Mouse (Mus musculus) heart, postnatal 10 days (tissue): Measurements from ENCODE around the gene Pkd2l1. TPM values are rescaled to one million over a fixed set of nuclear protein-coding genes. Genes with fewer than 3 reads are reported as not detected.

Experiments used
- DNase-seq, 2 experiments: peaks; one replicate each; pipeline ENCODE4 v3.0.0; 2021
- intact Hi-C: fragments of 180-260 bp; cut with DNase I; formaldehyde crosslinking; loops from one replicate; pipeline ENCODE4 v1.15.1; 2025
- total RNA-seq, 2 experiments: library from RNA; stranded (reverse); gene quantifications; 2 replicates each; pipeline ENCODE4 v1.2.3; 2021

Pkd2l1 gene
- not detected for total RNA-seq

GRCm38 (mm10) chr19:44192342-44192741, at the start of gene Pkd2l1:
Gene Pkd2l1, minus strand, starts transcription at chr19:44192442.
- intact Hi-C loops = no loop called here
- no peak for DNase-seq

- DNase-seq = no peak
- intact Hi-C loops = no loop called here
These were observed 46.7 kb upstream of the Pkd2l1 start for GRCm38 (mm10) chr19:44238906-44239305.

GRCm38 (mm10) chr19:44237471-44238006, 45.3 kb upstream of the Pkd2l1 start:
- DNase-seq = no peak
- intact Hi-C loops = no loop called here

GRCm38 (mm10) chr19:44231608-44232151, 39.4 kb upstream of the Pkd2l1 start:
- intact Hi-C loops = no loop called here
- DNase-seq = no peak

GRCm38 (mm10) chr19:44230212-44230611, 38.0 kb upstream of the Pkd2l1 start:
- no peak for DNase-seq
- intact Hi-C loops = no loop called here

GRCm38 (mm10) chr19:44229776-44230175, 37.5 kb upstream of the Pkd2l1 start:
- intact Hi-C loops = no loop called here
- DNase-seq = no peak

- intact Hi-C loops = no loop called here
- no peak for DNase-seq
These were observed 33.5 kb upstream of the Pkd2l1 start for GRCm38 (mm10) chr19:44225728-44226127.

- intact Hi-C loops = no loop called here
- no peak for DNase-seq
These were observed 25.8 kb upstream of the Pkd2l1 start for GRCm38 (mm10) chr19:44217958-44218525.

GRCm38 (mm10) chr19:44215255-44215654, 23.0 kb upstream of the Pkd2l1 start:
- intact Hi-C loops = no loop called here
- no peak for DNase-seq

- no peak for DNase-seq
- intact Hi-C loops = no loop called here
These were observed 14.8 kb upstream of the Pkd2l1 start for GRCm38 (mm10) chr19:44207079-44207478.

GRCm38 (mm10) chr19:44203015-44203564, 10.8 kb upstream of the Pkd2l1 start, which contains the start of gene Scd3:
Gene Scd3, plus strand, starts transcription at chr19:44203269.
- intact Hi-C loops = no loop called here

GRCm38 (mm10) chr19:44198964-44199363, 6.7 kb upstream of the Pkd2l1 start:
- intact Hi-C loops = no loop called here
- DNase-seq = peak; percentile 5 to 16

More at GRCm38 (mm10) chr19:44203015-44203564, 10.8 kb upstream of the Pkd2l1 start, which contains the start of gene Scd3:
- no peak for DNase-seq

GRCm38 (mm10) chr19:44198494-44198893, 6.3 kb upstream of the Pkd2l1 start:
- intact Hi-C loops = no loop called here
- no peak for DNase-seq

- DNase-seq = peak in 1 of 2 experiments; percentile 11
- intact Hi-C loops = no loop called here
These were observed 5.0 kb upstream of the Pkd2l1 start for GRCm38 (mm10) chr19:44197053-44197852.

- peak; percentile 69 to 80 for DNase-seq
- intact Hi-C loops = loop anchor here (2.0 kb wide), 1 partner anchor 100 kb away; no protein-coding TSS in a partner anchor
These were observed 2.9 kb upstream of the Pkd2l1 start for GRCm38 (mm10) chr19:44195138-44195537.

- DNase-seq = peak; percentile 15 to 27
- intact Hi-C loops = loop anchor here (2.0 kb wide), 1 partner anchor 101 kb away; no protein-coding TSS in a partner anchor
These were observed 1.7 kb upstream of the Pkd2l1 start for GRCm38 (mm10) chr19:44193906-44194305.

- DNase-seq = no peak
- intact Hi-C loops = no loop called here
These were observed 3.2 kb downstream of the Pkd2l1 start for GRCm38 (mm10) chr19:44189056-44189455.

GRCm38 (mm10) chr19:44183968-44184367, 8.3 kb downstream of the Pkd2l1 start:
- no peak for DNase-seq
- intact Hi-C loops = no loop called here

GRCm38 (mm10) chr19:44180502-44180901, 11.7 kb downstream of the Pkd2l1 start:
- intact Hi-C loops = no loop called here
- no peak for DNase-seq

GRCm38 (mm10) chr19:44176741-44177140, 15.5 kb downstream of the Pkd2l1 start:
- no peak for DNase-seq
- intact Hi-C loops = no loop called here

- no peak for DNase-seq
- intact Hi-C loops = no loop called here
These were observed 17.4 kb downstream of the Pkd2l1 start for GRCm38 (mm10) chr19:44174835-44175234.
